Comparison of ENCODE assay signal across 20 mouse cellular contexts in genomic region chr12:85955062-85955461, GRCm38 (mm10).
DNase-seq lines count a peak whose midpoint lies in the region; ATAC-seq and TF ChIP-seq lines count a peak whose summit lies in the region.
"Had no signal": no experiment of that assay in that cellular context is flagged by ENCODE, and none has a peak within 500 bp of the region (broad histone marks: within the 10 kb centered on the region; RNA-seq: fewer than 3 reads in every experiment).

No protein-coding gene starts in this region.

- H3K9me3 ChIP-seq in kidney, postnatal 0 days (replicated peaks; ENCODE audit: low read length) = no peaks in the 10 kb centered on the region
- no peaks in the 10 kb centered on the region for H3K9me3 ChIP-seq in lung, embryonic 16.5 days (ENCODE audit: control insufficient read depth, low read length)
- H3K9me3 ChIP-seq in limb, embryonic 12.5 days = 0 out of 2 replicates have a peak, but pooled peaks cover 3% of the 10 kb centered on the region
- no peaks in the 10 kb centered on the region for H3K9me3 ChIP-seq in stomach, postnatal 0 days (ENCODE audit: control insufficient read depth, low read length)
- H3K9me3 ChIP-seq in kidney, embryonic 14.5 days (ENCODE audit: control insufficient read depth, low read length) = no peaks in the 10 kb centered on the region
- H3K9me3 ChIP-seq: embryonic facial prominence, embryonic 10.5 days; forebrain, embryonic 10.5 days; forebrain, embryonic 15.5 days; heart, embryonic 15.5 days; hindbrain, embryonic 10.5 days; hindbrain, embryonic 15.5 days had no signal

- H3K27ac ChIP-seq in kidney, postnatal 0 days = no peak overlapping the region
- no peak overlapping the region for H3K27ac ChIP-seq in lung, embryonic 16.5 days (ENCODE audit: low read length)
- H3K27ac ChIP-seq in limb, embryonic 12.5 days = no peak overlapping the region
- no peak overlapping the region for H3K27ac ChIP-seq in stomach, postnatal 0 days (replicated peaks)
- no peak overlapping the region for H3K27ac ChIP-seq in kidney, embryonic 14.5 days (ENCODE audit: low read depth, low read length)
- H3K27ac ChIP-seq: embryonic facial prominence, embryonic 10.5 days; forebrain, embryonic 10.5 days; forebrain, embryonic 15.5 days; heart, adult 2 months; heart, embryonic 15.5 days; hindbrain, embryonic 10.5 days; hindbrain, embryonic 15.5 days had no signal

- H3K4me2 ChIP-seq in kidney, postnatal 0 days (ENCODE audit: low read length) = no peak overlapping the region
- no peak overlapping the region for H3K4me2 ChIP-seq in lung, embryonic 16.5 days (ENCODE audit: low read depth, low read length)
- no peak overlapping the region for H3K4me2 ChIP-seq in limb, embryonic 12.5 days
- H3K4me2 ChIP-seq in stomach, postnatal 0 days (replicated peaks; ENCODE audit: low read depth) = no peak overlapping the region
- H3K4me2 ChIP-seq in kidney, embryonic 14.5 days (replicated peaks; ENCODE audit: low read depth, low read length) = no peak overlapping the region
- H3K4me2 ChIP-seq: forebrain, embryonic 15.5 days; heart, embryonic 11.5 days; heart, embryonic 15.5 days; hindbrain, embryonic 15.5 days had no signal

- no peak for TF ChIP-seq EP300 in stomach, postnatal 0 days (optimal IDR thresholded peaks at IDR 0.05)

- peaks cover 14% of the 10 kb centered on the region; the same call in 1 of the 2 replicates for H3K4me1 ChIP-seq in kidney, postnatal 0 days (replicated peaks; ENCODE audit: insufficient read depth, low read length)
- H3K4me1 ChIP-seq in lung, embryonic 16.5 days (replicated peaks; ENCODE audit: control insufficient read depth, insufficient read depth, low read length) = peaks cover 25% of the 10 kb centered on the region
- peaks cover 44% of the 10 kb centered on the region for H3K4me1 ChIP-seq in limb, embryonic 12.5 days (replicated peaks)
- no peaks in the 10 kb centered on the region for H3K4me1 ChIP-seq in stomach, postnatal 0 days (replicated peaks; ENCODE audit: control insufficient read depth, insufficient read depth)
- H3K4me1 ChIP-seq in kidney, embryonic 14.5 days (ENCODE audit: control insufficient read depth, insufficient read depth, low read length) = peaks cover 8% of the 10 kb centered on the region; the same call in 1 of the 2 replicates
- H3K4me1 ChIP-seq: hindbrain, embryonic 15.5 days had no signal

- DNase-seq in kidney, postnatal 0 days (ENCODE audit: low spot score) = peak; percentile 21
- DNase-seq in kidney, adult 9 months = no peak
- no peak for DNase-seq in lung, adult 18-20 months
- no peak for DNase-seq in stomach, postnatal 0 days (ENCODE audit: low spot score)
- DNase-seq: adrenal gland, adult 2 months; adrenal gland, postnatal 36 days; cerebellum, adult 2 months; heart, adult 2 months; heart, postnatal 14 days had no signal

- H3K36me3 ChIP-seq in kidney, postnatal 0 days (ENCODE audit: insufficient read depth, low read length) = no peaks in the 10 kb centered on the region
- peaks cover 2% of the 10 kb centered on the region; the same call in 1 of the 2 replicates for H3K36me3 ChIP-seq in lung, embryonic 16.5 days (ENCODE audit: control insufficient read depth, insufficient read depth, low read length)
- H3K36me3 ChIP-seq in limb, embryonic 12.5 days = 0 out of 2 replicates have a peak, but pooled peaks cover 5% of the 10 kb centered on the region
- H3K36me3 ChIP-seq in stomach, postnatal 0 days (ENCODE audit: control insufficient read depth, insufficient read depth, low read length) = no peaks in the 10 kb centered on the region
- no peaks in the 10 kb centered on the region; the same call in 1 of the 2 replicates for H3K36me3 ChIP-seq in kidney, embryonic 14.5 days (ENCODE audit: control insufficient read depth, insufficient read depth, low read length)
- H3K36me3 ChIP-seq: forebrain, embryonic 15.5 days had no signal

- TF ChIP-seq CTCF in kidney, postnatal 0 days (IDR thresholded peaks at IDR 0.05; ENCODE audit: low read depth) = peak; percentile 33; the same call in 1 of the 2 replicates
- peak; percentile 44 for TF ChIP-seq CTCF in stomach, postnatal 0 days (IDR thresholded peaks at IDR 0.05; ENCODE audit: low read depth)

- no peak for ATAC-seq in kidney, postnatal 0 days (replicated peaks; ENCODE audit: low FRiP score, low read depth)
- 0 out of 2 replicates have a peak, but pooled peaks have one; percentile 19 for ATAC-seq in lung, embryonic 16.5 days (ENCODE audit: low read depth)
- peak; percentile 57; the same call in 1 of the 2 replicates for ATAC-seq in limb, embryonic 12.5 days (ENCODE audit: insufficient number of reproducible peaks, insufficient read depth, low FRiP score, low TSS enrichment, low read depth)
- ATAC-seq in stomach, postnatal 0 days (ENCODE audit: low FRiP score, low TSS enrichment) = no peak
- ATAC-seq in kidney, embryonic 14.5 days (ENCODE audit: low FRiP score, low TSS enrichment) = no peak
- ATAC-seq: forebrain, embryonic 15.5 days had no signal

- H3K9ac ChIP-seq in kidney, postnatal 0 days (ENCODE audit: low read depth, low read length) = no peak overlapping the region
- no peak overlapping the region for H3K9ac ChIP-seq in lung, embryonic 16.5 days (ENCODE audit: low read length)
- no peak overlapping the region for H3K9ac ChIP-seq in limb, embryonic 12.5 days (replicated peaks)
- no peak overlapping the region for H3K9ac ChIP-seq in stomach, postnatal 0 days (ENCODE audit: low read length)
- no peak overlapping the region for H3K9ac ChIP-seq in kidney, embryonic 14.5 days (ENCODE audit: low read depth, low read length)
- H3K9ac ChIP-seq: forebrain, embryonic 15.5 days; heart, embryonic 15.5 days; hindbrain, embryonic 15.5 days had no signal

- WGBS in kidney, postnatal 0 days = 67% methylated on average over 8 of the region's 8 CpGs
- 50% methylated on average over 8 of the region's 8 CpGs for WGBS in lung, embryonic 16.5 days
- WGBS in limb, embryonic 12.5 days = 51% methylated on average over 8 of the region's 8 CpGs
- WGBS in stomach, postnatal 0 days = 65% methylated on average over 8 of the region's 8 CpGs
- 76% methylated on average over 8 of the region's 8 CpGs for WGBS in kidney, embryonic 14.5 days

- H3K4me3 ChIP-seq in kidney, postnatal 0 days (replicated peaks; ENCODE audit: low read depth, low read length) = no peak overlapping the region
- no peak overlapping the region for H3K4me3 ChIP-seq in lung, embryonic 16.5 days (ENCODE audit: low read length)
- H3K4me3 ChIP-seq in limb, embryonic 12.5 days (replicated peaks) = no peak overlapping the region
- H3K4me3 ChIP-seq in stomach, postnatal 0 days (ENCODE audit: low read depth, low read length) = no peak overlapping the region
- no peak overlapping the region for H3K4me3 ChIP-seq in kidney, embryonic 14.5 days (ENCODE audit: low read length)
- H3K4me3 ChIP-seq: embryonic facial prominence, embryonic 10.5 days; erythroblast, embryonic 14.5 days; forebrain, embryonic 10.5 days; forebrain, embryonic 15.5 days; heart, adult 2 months; heart, embryonic 15.5 days; hindbrain, embryonic 10.5 days; hindbrain, embryonic 15.5 days had no signal

- no peaks in the 10 kb centered on the region for H3K27me3 ChIP-seq in kidney, postnatal 0 days (ENCODE audit: insufficient read depth, low read length)
- H3K27me3 ChIP-seq in lung, embryonic 16.5 days (ENCODE audit: control insufficient read depth, insufficient read depth, low read depth, low read length) = no peaks in the 10 kb centered on the region
- no peaks in the 10 kb centered on the region for H3K27me3 ChIP-seq in limb, embryonic 12.5 days
- H3K27me3 ChIP-seq in stomach, postnatal 0 days (ENCODE audit: control insufficient read depth, insufficient read depth, low read length) = no peaks in the 10 kb centered on the region
- H3K27me3 ChIP-seq in kidney, embryonic 14.5 days (ENCODE audit: control insufficient read depth, insufficient read depth, low read length) = no peaks in the 10 kb centered on the region
- H3K27me3 ChIP-seq: forebrain, embryonic 15.5 days; heart, embryonic 15.5 days; hindbrain, embryonic 15.5 days had no signal

Comparison
In these comparisons a context has a peak if more than half of its experiments do, and no peak if none do; other contexts are left out.
1. ATAC-seq: peak in lung, embryonic 16.5 days (single experiment) and limb, embryonic 12.5 days (single experiment); none in kidney, postnatal 0 days (single experiment), stomach, postnatal 0 days (single experiment) and kidney, embryonic 14.5 days (single experiment).